Mouse (Mus musculus) fibroblast of lung, adult 2 months (primary cell): ENCODE measurements around the gene Tepsin.

Experiments used
- DNase-seq: peaks from one replicate; pipeline ENCODE4 v3.0.0-alpha.2; 2011; ENCODE audit warnings: low read depth

Gene Tepsin

GRCm38 (mm10) chr11:120098588-120099511 lies at the start of gene Tepsin, which contains the start of gene Ndufaf8:
TSS of gene Tepsin (minus strand) at chr11:120098731.
TSS of gene Ndufaf8 (plus strand) at chr11:120098928.
- peak; percentile 99 for DNase-seq

GRCm38 (mm10) chr11:120143708-120144497 lies 45.4 kb upstream of the Tepsin start:
- DNase-seq = no peak

- DNase-seq = peak; percentile 42
These were observed 44.1 kb upstream of the Tepsin start for GRCm38 (mm10) chr11:120142601-120143051.

- DNase-seq = no peak
These were observed 41.7 kb upstream of the Tepsin start for GRCm38 (mm10) chr11:120140255-120140654.

DNA sequence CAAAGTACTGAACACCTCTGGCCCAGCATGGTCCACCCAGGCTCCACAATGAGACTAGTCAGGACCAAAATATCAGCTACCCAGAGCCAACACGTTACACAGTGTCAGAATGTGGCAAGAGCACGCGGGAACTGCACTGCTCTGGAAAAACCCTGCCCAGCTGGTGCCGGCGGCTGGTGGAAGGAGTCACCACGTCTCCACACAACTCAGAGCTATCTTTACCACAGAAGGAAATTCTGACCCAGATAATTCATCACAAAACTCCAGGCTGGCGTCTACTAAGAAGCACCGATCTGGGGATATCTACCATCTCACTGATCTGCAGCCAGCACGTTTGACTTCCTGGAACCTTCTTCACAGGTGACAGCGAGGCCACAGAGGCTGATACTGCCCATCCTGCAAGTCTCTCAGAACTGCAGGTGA lies 40.8 kb upstream of the Tepsin start:
- DNase-seq = no peak

GRCm38 (mm10) chr11:120137625-120138004 lies 39.1 kb upstream of the Tepsin start:
- no peak for DNase-seq

- no peak for DNase-seq
These were observed 38.5 kb upstream of the Tepsin start for GRCm38 (mm10) chr11:120136796-120137624.

- DNase-seq = no peak
These were observed 37.7 kb upstream of the Tepsin start for GRCm38 (mm10) chr11:120136195-120136594.

DNA sequence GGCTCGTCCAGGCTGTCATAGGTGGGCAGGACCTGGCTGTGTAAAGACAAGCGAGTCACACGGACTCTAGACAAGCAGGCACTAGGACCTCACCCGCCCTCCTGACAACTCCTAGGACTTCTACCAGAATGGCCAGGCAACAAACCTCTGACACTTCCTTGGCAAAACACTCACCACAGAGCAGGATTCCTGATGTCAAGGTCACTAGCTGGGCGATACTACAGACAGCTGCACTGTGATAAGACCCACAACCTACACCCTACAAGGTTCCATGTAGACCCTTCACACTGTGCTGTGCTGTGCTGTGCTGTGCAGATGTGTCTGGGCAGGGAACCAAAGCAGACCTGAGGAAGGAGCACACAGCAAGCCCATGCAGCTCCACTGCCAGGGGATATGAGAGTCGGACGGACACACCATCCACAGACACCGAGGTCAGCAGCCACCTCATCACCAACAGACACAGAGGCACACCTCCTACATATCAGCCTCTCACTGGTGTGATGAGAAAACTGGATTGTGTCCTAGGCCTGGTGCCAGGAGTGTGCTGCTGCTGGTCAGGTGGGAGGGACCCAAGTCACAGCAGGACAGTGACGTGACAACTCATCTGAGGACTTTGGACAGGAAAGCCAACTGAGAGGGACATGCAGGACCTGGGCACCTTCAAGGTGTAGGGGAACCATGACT lies 36.5 kb upstream of the Tepsin start:
- DNase-seq = no peak

- no peak for DNase-seq
These were observed 35.6 kb upstream of the Tepsin start for GRCm38 (mm10) chr11:120134148-120134547.

DNA sequence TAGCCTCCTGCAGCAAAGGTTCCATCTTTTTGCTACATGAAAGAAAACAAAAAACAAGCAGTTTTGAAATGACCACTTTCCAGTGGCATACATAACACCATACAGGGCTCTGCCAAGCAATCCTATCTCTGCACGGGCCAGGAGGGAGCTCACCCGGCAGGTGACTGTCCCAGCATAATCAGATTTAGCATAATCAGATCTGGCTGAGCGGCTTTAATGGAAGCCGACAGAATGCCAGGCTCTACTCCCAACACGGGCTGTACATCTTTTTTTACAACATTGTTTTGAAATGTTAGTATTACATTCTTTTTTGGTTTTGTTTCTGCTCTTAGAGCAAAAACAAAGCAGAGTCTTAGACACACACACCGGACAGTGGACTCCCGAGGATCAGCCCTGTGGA lies 30.8 kb upstream of the Tepsin start:
- DNase-seq = no peak

GRCm38 (mm10) chr11:120126845-120127244 lies 28.3 kb upstream of the Tepsin start:
- no peak for DNase-seq

GRCm38 (mm10) chr11:120122126-120122525 lies 23.6 kb upstream of the Tepsin start:
- peak; percentile 83 for DNase-seq

DNA sequence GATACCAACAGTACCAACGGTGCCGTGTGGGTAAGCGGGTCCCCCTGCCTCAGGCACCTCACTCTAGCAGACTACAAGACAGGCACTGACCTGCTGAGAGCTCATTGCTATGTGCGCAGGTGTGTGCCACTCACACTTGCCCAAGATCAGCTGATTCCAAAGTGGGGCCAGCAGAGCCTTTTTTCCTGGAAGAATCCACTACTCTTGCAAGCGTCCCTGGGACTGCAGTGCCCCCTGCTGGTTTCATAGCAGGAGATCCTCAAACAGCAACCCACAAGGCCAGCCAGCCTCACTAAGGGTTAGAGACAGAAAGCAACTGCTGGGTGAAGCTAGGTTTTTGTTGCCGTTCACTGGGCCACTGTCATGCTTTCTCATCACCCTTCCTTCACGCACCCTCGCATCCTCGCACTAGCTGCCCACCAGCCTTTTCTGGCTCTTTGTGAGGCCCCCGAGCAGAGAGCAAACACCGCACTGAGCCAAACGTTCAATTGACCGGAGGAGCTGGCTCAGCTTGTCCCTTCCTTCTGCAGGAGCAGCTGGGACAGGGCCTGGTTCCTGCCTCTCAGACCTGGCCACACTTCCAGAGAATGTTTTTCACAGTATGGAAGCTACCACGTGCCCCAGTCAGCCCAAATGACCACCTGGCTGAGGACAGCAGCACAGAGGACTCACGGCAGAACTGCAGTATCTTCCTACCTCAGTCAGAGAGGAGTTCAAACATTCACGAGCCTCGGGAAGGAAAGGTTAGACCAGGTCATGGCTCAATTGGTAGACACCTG lies 22.3 kb upstream of the Tepsin start:
- DNase-seq = no peak

GRCm38 (mm10) chr11:120119936-120120541 lies 21.5 kb upstream of the Tepsin start:
- DNase-seq = no peak

GRCm38 (mm10) chr11:120119108-120119507 lies 20.6 kb upstream of the Tepsin start:
- DNase-seq = no peak

GRCm38 (mm10) chr11:120117626-120118025 lies 19.1 kb upstream of the Tepsin start:
- no peak for DNase-seq

- no peak for DNase-seq
These were observed 16.1 kb upstream of the Tepsin start for GRCm38 (mm10) chr11:120114488-120115215.

DNA sequence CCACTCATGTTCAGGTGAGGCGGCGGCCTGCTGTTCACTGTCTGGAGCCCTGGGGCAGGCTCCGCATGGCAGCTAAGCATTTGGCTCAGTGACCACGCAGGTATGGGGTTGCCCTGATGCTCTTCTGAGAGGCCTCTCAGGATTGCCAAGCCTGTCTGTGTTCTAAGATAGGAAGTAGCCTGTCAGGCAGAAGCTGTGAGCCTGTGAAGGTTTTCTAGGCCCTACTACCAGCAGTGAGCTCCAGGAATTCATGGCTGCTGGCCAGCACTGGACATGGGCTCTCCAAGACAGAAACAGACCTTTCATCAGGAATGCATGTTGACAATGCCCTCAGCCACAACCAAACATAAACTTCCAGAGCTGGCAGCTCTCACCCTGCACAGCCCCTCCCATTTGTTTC lies 13.6 kb upstream of the Tepsin start:
- DNase-seq = no peak
